Mouse (Mus musculus): ENCODE data around the gene Macrod1. TPM values are rescaled to one million over a fixed set of nuclear protein-coding genes. Genes with fewer than 3 reads are reported as not detected.
"Not testable (repeated sequence)": the region's sequence is repeated elsewhere in the genome, so short reads cannot be mapped to it uniquely, and the experiment has no call there.

The Macrod1 gene
- polyA plus RNA-seq, 1 experiment from 2014 or later: 6.0 TPM

- peaks cover 8% of the 10 kb centered on the region; the same call in 1 of the 2 replicates for H3K36me3 ChIP-seq (replicated peaks)
- H3K27me3 ChIP-seq (replicated peaks): no peaks in the 10 kb centered on the region
- peak overlapping the region; percentile 95 for H3K27ac ChIP-seq
- peaks cover 30% of the 10 kb centered on the region for H3K4me1 ChIP-seq
- H3K4me3 ChIP-seq: peak overlapping the region; percentile 93
- peak overlapping the region; percentile 93 for H3K9ac ChIP-seq
- H3K4me2 ChIP-seq: peak overlapping the region; percentile 66
- ATAC-seq (replicated peaks): peak; percentile 12
- WGBS: 2% methylated on average over 35 of the region's 35 CpGs
- no peaks in the 10 kb centered on the region for H3K9me3 ChIP-seq
Measured at GRCm38 (mm10) chr19:7039088-7039720, 17.4 kb upstream of the Macrod1 start.

GRCm38 (mm10) chr19:7039841-7040636, 16.6 kb upstream of the Macrod1 start, which contains the start of gene Stip1:
Gene Stip1 (minus strand): TSS chr19:7039967.
- Histone ChIP-seq H3K4me1 (peaks cover 30% of the 10 kb centered on the region), H3K27me3 (replicated peaks) (no peaks in the 10 kb centered on the region)
- WGBS: under 1% methylated on average over 49 of the region's 49 CpGs

GRCm38 (mm10) chr19:7040637-7041130, 15.9 kb upstream of the Macrod1 start:
- Histone ChIP-seq H3K27ac (peak overlapping the region; percentile 91), H3K4me2 (peak overlapping the region; percentile 69), H3K9ac (peak overlapping the region; percentile 70), H3K4me1 (peaks cover 30% of the 10 kb centered on the region), H3K27me3 (replicated peaks) (no peaks in the 10 kb centered on the region), H3K36me3 (replicated peaks) (0 out of 2 replicates have a peak, but pooled peaks cover under 1% of the 10 kb centered on the region), H3K4me3 (peak overlapping the region; percentile 54), H3K9me3 (no peaks in the 10 kb centered on the region)
- peak; percentile 7; the same call in 1 of the 2 replicates for ATAC-seq (replicated peaks)
- WGBS: 27% methylated on average over 13 of the region's 13 CpGs

More at GRCm38 (mm10) chr19:7039841-7040636, 16.6 kb upstream of the Macrod1 start, which contains the start of gene Stip1:
- Histone ChIP-seq H3K36me3 (replicated peaks) (peaks cover 7% of the 10 kb centered on the region; the same call in 1 of the 2 replicates), H3K4me3 (peak within 1 kb of the TSS; percentile 93), H3K27ac (peak within 1 kb of the TSS; percentile 95), H3K9ac (peak within 1 kb of the TSS; percentile 93), H3K4me2 (peak within 1 kb of the TSS; percentile 69), H3K9me3 (no peaks in the 10 kb centered on the region)
- ATAC-seq (replicated peaks): peak; percentile 99

- H3K4me2 ChIP-seq: no peak overlapping the region
- H3K36me3 ChIP-seq (replicated peaks): no peaks in the 10 kb centered on the region
- ATAC-seq (replicated peaks): no peak
- peaks cover 30% of the 10 kb centered on the region for H3K4me1 ChIP-seq
- no peaks in the 10 kb centered on the region for H3K9me3 ChIP-seq
- H3K9ac ChIP-seq: no peak overlapping the region
- H3K27ac ChIP-seq: peak overlapping the region; percentile 91
- WGBS: 84% methylated on average over 2 of the region's 2 CpGs
- H3K4me3 ChIP-seq: peak overlapping the region; percentile 54; the same call in 1 of the 2 replicates
- H3K27me3 ChIP-seq (replicated peaks): no peaks in the 10 kb centered on the region
Measured at GRCm38 (mm10) chr19:7041171-7041570, 15.4 kb upstream of the Macrod1 start.

- no peaks in the 10 kb centered on the region for H3K36me3 ChIP-seq (replicated peaks)
- WGBS: 65% methylated on average over 4 of the region's 4 CpGs
- ATAC-seq (replicated peaks): no peak
- no peak overlapping the region for H3K27ac ChIP-seq
- no peak overlapping the region for H3K4me2 ChIP-seq
- H3K9me3 ChIP-seq: no peaks in the 10 kb centered on the region
- H3K9ac ChIP-seq: no peak overlapping the region
- no peak overlapping the region for H3K4me3 ChIP-seq
- H3K4me1 ChIP-seq: peaks cover 5% of the 10 kb centered on the region
- no peaks in the 10 kb centered on the region for H3K27me3 ChIP-seq (replicated peaks)
Measured at GRCm38 (mm10) chr19:7044279-7044678, 12.3 kb upstream of the Macrod1 start.

GRCm38 (mm10) chr19:7044706-7045105, 11.9 kb upstream of the Macrod1 start:
- ATAC-seq (replicated peaks): no peak
- H3K36me3 ChIP-seq (replicated peaks): no peaks in the 10 kb centered on the region
- 49% methylated on average over 4 of the region's 4 CpGs for WGBS
- H3K4me2 ChIP-seq: no peak overlapping the region
- no peak overlapping the region for H3K9ac ChIP-seq
- no peaks in the 10 kb centered on the region for H3K9me3 ChIP-seq
- peaks cover 5% of the 10 kb centered on the region for H3K4me1 ChIP-seq
- no peak overlapping the region for H3K27ac ChIP-seq
- H3K4me3 ChIP-seq: no peak overlapping the region
- no peaks in the 10 kb centered on the region for H3K27me3 ChIP-seq (replicated peaks)

- not testable (repeated sequence) for H3K4me2 ChIP-seq
Measured at GRCm38 (mm10) chr19:7053382-7053781, 3.2 kb upstream of the Macrod1 start.

GRCm38 (mm10) chr19:7054772-7055171, 1.8 kb upstream of the Macrod1 start:
- Histone ChIP-seq H3K9me3 (no peaks in the 10 kb centered on the region), H3K27me3 (replicated peaks) (peaks cover 17% of the 10 kb centered on the region), H3K4me1 (peaks cover 23% of the 10 kb centered on the region), H3K4me3 (no peak overlapping the region), H3K27ac (no peak overlapping the region), H3K9ac (no peak overlapping the region), H3K4me2 (no peak overlapping the region), H3K36me3 (replicated peaks) (no peaks in the 10 kb centered on the region)
- ATAC-seq (replicated peaks): no peak
- WGBS: 69% methylated on average over 10 of the region's 10 CpGs

More at GRCm38 (mm10) chr19:7053382-7053781, 3.2 kb upstream of the Macrod1 start:
- H3K36me3 ChIP-seq (replicated peaks); H3K9me3 ChIP-seq; H3K4me3 ChIP-seq; ATAC-seq (replicated peaks); H3K27ac ChIP-seq; H3K9ac ChIP-seq: not testable (repeated sequence)
- Histone ChIP-seq H3K4me1 (peaks cover 22% of the 10 kb centered on the region), H3K27me3 (replicated peaks) (peaks cover 14% of the 10 kb centered on the region)
- 77% methylated on average over 4 of the region's 4 CpGs for WGBS

GRCm38 (mm10) chr19:7055173-7055572, 1.4 kb upstream of the Macrod1 start:
- H3K4me2 ChIP-seq: no peak overlapping the region
- H3K27ac ChIP-seq: no peak overlapping the region
- H3K4me3 ChIP-seq: no peak overlapping the region
- WGBS: 43% methylated on average over 3 of the region's 3 CpGs
- ATAC-seq (replicated peaks): no peak
- H3K36me3 ChIP-seq (replicated peaks): no peaks in the 10 kb centered on the region
- H3K9me3 ChIP-seq: no peaks in the 10 kb centered on the region
- no peak overlapping the region for H3K9ac ChIP-seq
- H3K4me1 ChIP-seq: peaks cover 23% of the 10 kb centered on the region
- peaks cover 17% of the 10 kb centered on the region for H3K27me3 ChIP-seq (replicated peaks)

- WGBS: 3% methylated on average over 16 of the region's 16 CpGs
- H3K27me3 ChIP-seq (replicated peaks): peaks cover 17% of the 10 kb centered on the region
- peak; percentile 68 for ATAC-seq (replicated peaks)
Measured at GRCm38 (mm10) chr19:7057126-7057721, 614 bp downstream of the Macrod1 start.

GRCm38 (mm10) chr19:7057722-7058207, 1.2 kb downstream of the Macrod1 start:
- WGBS: under 1% methylated on average over 15 of the region's 15 CpGs
- peaks cover 23% of the 10 kb centered on the region for H3K4me1 ChIP-seq
- H3K4me2 ChIP-seq: peak overlapping the region; percentile 99
- peaks cover 17% of the 10 kb centered on the region for H3K27me3 ChIP-seq (replicated peaks)
- no peaks in the 10 kb centered on the region for H3K9me3 ChIP-seq
- ATAC-seq (replicated peaks): peak; percentile 48; the same call in 1 of the 2 replicates
- peak overlapping the region; percentile 60 for H3K4me3 ChIP-seq
- H3K9ac ChIP-seq: no peak overlapping the region
- H3K36me3 ChIP-seq (replicated peaks): no peaks in the 10 kb centered on the region
- no peak overlapping the region for H3K27ac ChIP-seq

More at GRCm38 (mm10) chr19:7057126-7057721, 614 bp downstream of the Macrod1 start:
- H3K4me3 ChIP-seq: peak overlapping the region; percentile 60
- peaks cover 23% of the 10 kb centered on the region for H3K4me1 ChIP-seq
- peak overlapping the region; percentile 50 for H3K9ac ChIP-seq
- peak overlapping the region; percentile 99 for H3K4me2 ChIP-seq
- H3K9me3 ChIP-seq: no peaks in the 10 kb centered on the region
- H3K27ac ChIP-seq: no peak overlapping the region
- H3K36me3 ChIP-seq (replicated peaks): no peaks in the 10 kb centered on the region

- ATAC-seq (replicated peaks): no peak
- no peaks in the 10 kb centered on the region for H3K9me3 ChIP-seq
- H3K36me3 ChIP-seq (replicated peaks): no peaks in the 10 kb centered on the region
- H3K27me3 ChIP-seq (replicated peaks): peaks cover 17% of the 10 kb centered on the region
- 52% methylated on average over 6 of the region's 6 CpGs for WGBS
- no peak overlapping the region for H3K9ac ChIP-seq
- H3K4me1 ChIP-seq: peaks cover 23% of the 10 kb centered on the region
- H3K27ac ChIP-seq: no peak overlapping the region
- no peak overlapping the region for H3K4me3 ChIP-seq
- H3K4me2 ChIP-seq: no peak overlapping the region
Measured at GRCm38 (mm10) chr19:7058541-7058940, 1.9 kb downstream of the Macrod1 start.

Data from midbrain, embryonic 15.5 days (tissue).